Mouse (Mus musculus) midbrain, embryonic 13.5 days (tissue): ENCODE measurements around the gene Gfod1. TPM values are rescaled to one million over a fixed set of nuclear protein-coding genes. Genes with fewer than 3 reads are reported as not detected.
A peak's percentile ranks its signal among the peaks of the same experiment; 100 is the strongest.

Source experiments
- ATAC-seq: fragments of 200-750 bp; cut with Nextera tagmentation; 2 replicates; pipeline ENCODE4 v1.8.0; 2017; ENCODE audit warnings: mild to moderate bottlenecking, moderate TSS enrichment, moderate library complexity
- H3K27ac ChIP-seq: fragments of 300-500 bp; sonication (generic); 2 replicates; pipeline ENCODE4 v1.5.1; 2015; ENCODE audit warnings: inconsistent platforms, mild to moderate bottlenecking, moderate library complexity
- H3K27me3 ChIP-seq: fragments of 300-500 bp; sonication (generic); 2 replicates; pipeline ENCODE4 v1.6.1; 2015; ENCODE audit warnings: mild to moderate bottlenecking, inconsistent platforms
- H3K36me3 ChIP-seq: fragments of 300-500 bp; sonication (generic); 2 replicates; pipeline ENCODE4 v1.6.1; 2015; ENCODE audit warnings: mild to moderate bottlenecking, inconsistent platforms
- H3K4me1 ChIP-seq: fragments of 300-500 bp; sonication (generic); replicated peaks from 2 replicates; pipeline ENCODE4 v1.6.1; 2015; ENCODE audit warnings: inconsistent platforms
- H3K4me2 ChIP-seq: fragments of 300-500 bp; sonication (generic); replicated peaks from 2 replicates; pipeline ENCODE4 v1.6.1; 2015; ENCODE audit warnings: moderate library complexity, mild to moderate bottlenecking, inconsistent platforms
- H3K4me3 ChIP-seq: fragments of 300-500 bp; sonication (generic); replicated peaks from 2 replicates; pipeline ENCODE4 v1.5.1; 2015; ENCODE audit warnings: mild to moderate bottlenecking, inconsistent platforms
- H3K9ac ChIP-seq: fragments of 300-500 bp; sonication (generic); replicated peaks from 2 replicates; pipeline ENCODE4 v1.6.1; 2015; ENCODE audit warnings: mild to moderate bottlenecking, inconsistent platforms
- H3K9me3 ChIP-seq: fragments of 300-500 bp; sonication (generic); 2 replicates; pipeline ENCODE4 v1.6.1; 2016; ENCODE audit warnings: mild to moderate bottlenecking, inconsistent platforms
- WGBS: fragments of 180-500 bp; shearing (Covaris S2); methylation state at CpG from one replicate; pipeline ENCODE4 v1.1.7; 2015; 5-methylcytosine and 5-hydroxymethylcytosine counted together
- polyA plus RNA-seq: library from polyadenylated mRNA; unstranded; fragments of >200 nt; fragmentation: Nextera tagmentation; extraction: Ambion mirVana; gene quantifications from 2 replicates; pipeline ENCODE4 v1.2.1, GENCODE M21; 2015

Gene Gfod1
- polyA plus RNA-seq, 1 experiment from 2014 or later: 1.7 TPM

GRCm38 (mm10) chr13:43296140-43296805 lies 7.7 kb downstream of the Gfod1 start:
- H3K9ac ChIP-seq: no peak overlapping the region
- H3K4me2 ChIP-seq: no peak overlapping the region
- 59% methylated on average over 7 of the region's 7 CpGs for WGBS
- no peak overlapping the region for H3K27ac ChIP-seq
- ATAC-seq: no peak
- 0 out of 2 replicates have a peak, but pooled peaks cover 6% of the 10 kb centered on the region for H3K36me3 ChIP-seq
- peaks cover 23% of the 10 kb centered on the region for H3K27me3 ChIP-seq
- no peaks in the 10 kb centered on the region for H3K9me3 ChIP-seq
- H3K4me3 ChIP-seq: no peak overlapping the region
- peaks cover 22% of the 10 kb centered on the region for H3K4me1 ChIP-seq

- Histone ChIP-seq H3K4me2 (no peak overlapping the region), H3K9ac (no peak overlapping the region), H3K4me3 (no peak overlapping the region), H3K9me3 (no peaks in the 10 kb centered on the region), H3K27ac (no peak overlapping the region), H3K36me3 (0 out of 2 replicates have a peak, but pooled peaks cover 6% of the 10 kb centered on the region), H3K4me1 (peaks cover 16% of the 10 kb centered on the region), H3K27me3 (peaks cover 17% of the 10 kb centered on the region)
- ATAC-seq: no peak
- 89% methylated on average over 7 of the region's 7 CpGs for WGBS
These were observed 8.3 kb downstream of the Gfod1 start for GRCm38 (mm10) chr13:43295684-43296083.

- Histone ChIP-seq H3K27ac (no peak overlapping the region), H3K27me3 (peaks cover 11% of the 10 kb centered on the region), H3K4me2 (no peak overlapping the region), H3K9ac (no peak overlapping the region), H3K36me3 (0 out of 2 replicates have a peak, but pooled peaks cover 6% of the 10 kb centered on the region), H3K9me3 (no peaks in the 10 kb centered on the region), H3K4me3 (no peak overlapping the region), H3K4me1 (peaks cover 10% of the 10 kb centered on the region)
- no peak for ATAC-seq
- whole genome bisulfite sequencing: 62% methylated on average over 7 of the region's 7 CpGs
These were observed 8.9 kb downstream of the Gfod1 start for GRCm38 (mm10) chr13:43294957-43295590.

GRCm38 (mm10) chr13:43292892-43293291 lies 11.1 kb downstream of the Gfod1 start:
- no peak for ATAC-seq
- H3K4me1 ChIP-seq: peaks cover 21% of the 10 kb centered on the region
- H3K4me2 ChIP-seq: no peak overlapping the region
- H3K36me3 ChIP-seq: 0 out of 2 replicates have a peak, but pooled peaks cover 6% of the 10 kb centered on the region
- H3K9me3 ChIP-seq: no peaks in the 10 kb centered on the region
- WGBS: 83% methylated on average over 4 of the region's 4 CpGs
- no peak overlapping the region for H3K4me3 ChIP-seq
- H3K27me3 ChIP-seq: peaks cover 2% of the 10 kb centered on the region; the same call in 1 of the 2 replicates
- no peak overlapping the region for H3K9ac ChIP-seq
- H3K27ac ChIP-seq: no peak overlapping the region

GRCm38 (mm10) chr13:43289076-43289475 lies 14.9 kb downstream of the Gfod1 start:
- H3K4me2 ChIP-seq: no peak overlapping the region
- H3K27me3 ChIP-seq: no peaks in the 10 kb centered on the region
- no peak overlapping the region for H3K4me3 ChIP-seq
- WGBS: 58% methylated on average over 6 of the region's 6 CpGs
- peak overlapping the region; percentile 75 for H3K27ac ChIP-seq
- peaks cover 26% of the 10 kb centered on the region for H3K4me1 ChIP-seq
- no peaks in the 10 kb centered on the region for H3K9me3 ChIP-seq
- H3K9ac ChIP-seq: no peak overlapping the region
- H3K36me3 ChIP-seq: 0 out of 2 replicates have a peak, but pooled peaks cover 6% of the 10 kb centered on the region
- ATAC-seq: peak; percentile 79

- Histone ChIP-seq H3K27ac (peak overlapping the region; percentile 75), H3K9me3 (no peaks in the 10 kb centered on the region), H3K9ac (no peak overlapping the region), H3K36me3 (no peaks in the 10 kb centered on the region), H3K27me3 (no peaks in the 10 kb centered on the region), H3K4me1 (peaks cover 26% of the 10 kb centered on the region), H3K4me2 (no peak overlapping the region), H3K4me3 (no peak overlapping the region)
- no peak for ATAC-seq
- WGBS: 55% methylated on average over 4 of the region's 4 CpGs
These were observed 15.5 kb downstream of the Gfod1 start for GRCm38 (mm10) chr13:43288444-43288843.

GRCm38 (mm10) chr13:43288026-43288425 lies 15.9 kb downstream of the Gfod1 start:
- Histone ChIP-seq H3K4me3 (no peak overlapping the region), H3K9me3 (no peaks in the 10 kb centered on the region), H3K4me2 (no peak overlapping the region), H3K9ac (no peak overlapping the region), H3K4me1 (peaks cover 26% of the 10 kb centered on the region), H3K27me3 (no peaks in the 10 kb centered on the region), H3K36me3 (no peaks in the 10 kb centered on the region), H3K27ac (peak overlapping the region; percentile 46)
- ATAC-seq: no peak
- 42% methylated on average over 5 of the region's 5 CpGs for WGBS

- H3K36me3 ChIP-seq: no peaks in the 10 kb centered on the region
- no peak overlapping the region for H3K4me2 ChIP-seq
- no peaks in the 10 kb centered on the region for H3K27me3 ChIP-seq
- 81% methylated on average over 7 of the region's 7 CpGs for WGBS
- no peak for ATAC-seq
- H3K9me3 ChIP-seq: no peaks in the 10 kb centered on the region
- no peak overlapping the region for H3K27ac ChIP-seq
- peaks cover 26% of the 10 kb centered on the region for H3K4me1 ChIP-seq
- H3K9ac ChIP-seq: no peak overlapping the region
- no peak overlapping the region for H3K4me3 ChIP-seq
These were observed 17.1 kb downstream of the Gfod1 start for GRCm38 (mm10) chr13:43286836-43287235.

GRCm38 (mm10) chr13:43284711-43285151 lies 19.2 kb downstream of the Gfod1 start:
- H3K4me1 ChIP-seq: peaks cover 24% of the 10 kb centered on the region
- H3K36me3 ChIP-seq: no peaks in the 10 kb centered on the region
- H3K9ac ChIP-seq: no peak overlapping the region
- WGBS: 79% methylated on average over 4 of the region's 4 CpGs
- no peak for ATAC-seq
- H3K9me3 ChIP-seq: no peaks in the 10 kb centered on the region
- no peak overlapping the region for H3K27ac ChIP-seq
- no peaks in the 10 kb centered on the region for H3K27me3 ChIP-seq
- no peak overlapping the region for H3K4me3 ChIP-seq
- no peak overlapping the region for H3K4me2 ChIP-seq

GRCm38 (mm10) chr13:43273906-43274305 lies 30.1 kb downstream of the Gfod1 start:
- no peaks in the 10 kb centered on the region for H3K36me3 ChIP-seq
- H3K27ac ChIP-seq: no peak overlapping the region
- H3K4me3 ChIP-seq: no peak overlapping the region
- H3K9me3 ChIP-seq: no peaks in the 10 kb centered on the region
- H3K4me2 ChIP-seq: no peak overlapping the region
- ATAC-seq: no peak
- H3K4me1 ChIP-seq: peaks cover 16% of the 10 kb centered on the region
- WGBS: 72% methylated on average over 14 of the region's 14 CpGs
- H3K9ac ChIP-seq: no peak overlapping the region
- peaks cover 20% of the 10 kb centered on the region for H3K27me3 ChIP-seq

GRCm38 (mm10) chr13:43272303-43273135 lies 31.5 kb downstream of the Gfod1 start:
- Histone ChIP-seq H3K27ac (no peak overlapping the region), H3K4me3 (no peak overlapping the region), H3K9ac (no peak overlapping the region), H3K27me3 (peaks cover 28% of the 10 kb centered on the region), H3K4me1 (peaks cover 22% of the 10 kb centered on the region), H3K9me3 (no peaks in the 10 kb centered on the region), H3K36me3 (no peaks in the 10 kb centered on the region), H3K4me2 (no peak overlapping the region)
- no peak for ATAC-seq
- 86% methylated on average over 13 of the region's 13 CpGs for WGBS

- no peak overlapping the region for H3K4me3 ChIP-seq
- no peak overlapping the region for H3K27ac ChIP-seq
- no peak for ATAC-seq
- no peaks in the 10 kb centered on the region for H3K9me3 ChIP-seq
- H3K4me1 ChIP-seq: peaks cover 22% of the 10 kb centered on the region
- peaks cover 32% of the 10 kb centered on the region for H3K27me3 ChIP-seq
- no peak overlapping the region for H3K4me2 ChIP-seq
- H3K9ac ChIP-seq: no peak overlapping the region
- H3K36me3 ChIP-seq: no peaks in the 10 kb centered on the region
- 82% methylated on average over 9 of the region's 9 CpGs for WGBS
These were observed 32.5 kb downstream of the Gfod1 start for GRCm38 (mm10) chr13:43271481-43271880.
